Mouse (Mus musculus) myocyte (in vitro differentiated cells): ENCODE measurements around the gene Catsperd.

Experiments used
- CEBPB ChIP-seq: IDR thresholded peaks from 2 replicates; pipeline ENCODE4 v1.6.1; 2011; ENCODE audit warnings: mild to moderate bottlenecking, moderate library complexity; ENCODE audit not compliant: poor library complexity, insufficient read depth, severe bottlenecking
- E2F4 ChIP-seq: IDR thresholded peaks from one replicate; pipeline ENCODE4 v1.6.1; 2011; ENCODE audit warnings: mild to moderate bottlenecking, control low read depth, moderate library complexity; ENCODE audit not compliant: insufficient read depth
- MYOD1 ChIP-seq, 3 experiments: IDR thresholded peaks; one replicate each; pipeline ENCODE4 v1.6.1; 2011; ENCODE audit warnings: control low read depth in 2 of 3, low read depth in 2 of 3, mild to moderate bottlenecking in 2 of 3, moderate library complexity in 1 of 3; ENCODE audit not compliant: insufficient read length in 2 of 3, control insufficient read depth in 1 of 3
- MYOG ChIP-seq, 3 experiments: IDR thresholded peaks; one replicate each; pipeline ENCODE4 v1.6.1; 2011; ENCODE audit warnings: control low read depth in 2 of 3, low read depth in 2 of 3, mild to moderate bottlenecking in 2 of 3; ENCODE audit not compliant: insufficient read length in 2 of 3, control insufficient read depth in 1 of 3, insufficient read depth in 1 of 3
- POLR2A ChIP-seq: IDR thresholded peaks from one replicate; pipeline ENCODE4 v1.6.1; 2011; ENCODE audit warnings: low read depth, mild to moderate bottlenecking, control low read depth, moderate library complexity; ENCODE audit not compliant: insufficient read length
- POLR2AphosphoS2 ChIP-seq: IDR thresholded peaks from one replicate; pipeline ENCODE4 v1.6.1; 2011; ENCODE audit warnings: low read depth, control low read depth; ENCODE audit not compliant: insufficient read length
- TCF12 ChIP-seq: IDR thresholded peaks from one replicate; pipeline ENCODE4 v1.6.1; 2011; ENCODE audit warnings: mild to moderate bottlenecking, control low read depth; ENCODE audit not compliant: poor library complexity, insufficient read depth, severe bottlenecking
- TCF3 ChIP-seq: IDR thresholded peaks from one replicate; pipeline ENCODE4 v1.6.1; 2011; ENCODE audit warnings: low read depth, control low read depth; ENCODE audit not compliant: insufficient read length
- USF1 ChIP-seq: IDR thresholded peaks from one replicate; pipeline ENCODE4 v1.6.1; 2011; ENCODE audit warnings: low read depth, mild to moderate bottlenecking, control low read depth, moderate library complexity

DNA sequence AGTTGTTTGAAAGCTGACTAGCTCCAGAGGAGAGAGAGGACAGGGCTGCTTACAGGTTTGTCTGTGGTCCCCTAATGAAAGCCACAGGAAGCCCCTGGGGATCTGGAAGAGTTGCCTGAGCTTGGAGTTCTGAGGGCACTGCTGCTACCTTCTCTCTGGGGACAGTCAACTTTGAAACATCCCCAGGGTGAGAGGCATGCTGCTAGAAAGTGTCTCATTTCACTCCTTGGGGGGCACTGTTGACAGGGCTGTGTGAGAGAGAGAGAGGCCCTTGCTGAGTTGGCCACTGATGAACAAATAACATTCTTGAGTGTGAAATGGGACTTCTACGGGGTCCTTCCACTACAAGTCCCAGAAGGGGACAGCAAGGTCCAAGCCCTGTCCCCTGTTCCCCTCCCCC is 40.2 kb upstream of the Catsperd start:
- no peak for TF ChIP-seq MYOD1 (IDR thresholded peaks at IDR 0.05; ENCODE audit: control insufficient read depth in 1 of 3, insufficient read length in 2 of 3, low read depth in 2 of 3)
- no peak for TF ChIP-seq POLR2A
- TF ChIP-seq CEBPB = no peak
- TF ChIP-seq TCF12 = no peak
- TF ChIP-seq MYOG (IDR thresholded peaks at IDR 0.05; ENCODE audit: control insufficient read depth in 1 of 3, insufficient read depth in 1 of 3, insufficient read length in 2 of 3, low read depth in 2 of 3) = no peak
- TF ChIP-seq E2F4 = no peak
- no peak for TF ChIP-seq USF1
- no peak for TF ChIP-seq POLR2AphosphoS2
- TF ChIP-seq TCF3 = no peak
